Mouse (Mus musculus) liver, adult (tissue): ENCODE results near the gene Ap3d1.

Experiments
- GATA4 ChIP-seq: IDR thresholded peaks from 2 replicates; pipeline ENCODE4 v1.6.1; 2014; ENCODE audit warnings: mild to moderate bottlenecking, low read length; ENCODE audit not compliant: insufficient replicate concordance

Gene Ap3d1

GRCm38 (mm10) chr10:80686617-80687016 is 55.4 kb downstream of the Ap3d1 start:
- no peak for TF ChIP-seq GATA4

- no peak for TF ChIP-seq GATA4
Measured at GRCm38 (mm10) chr10:80684984-80685383, 57.1 kb downstream of the Ap3d1 start.

- TF ChIP-seq GATA4 = no peak
Measured at GRCm38 (mm10) chr10:80684214-80684613, 57.9 kb downstream of the Ap3d1 start.

GRCm38 (mm10) chr10:80683647-80684046 is 58.4 kb downstream of the Ap3d1 start:
- TF ChIP-seq GATA4 = no peak

- no peak for TF ChIP-seq GATA4
Measured at GRCm38 (mm10) chr10:80682003-80682402, 60.1 kb downstream of the Ap3d1 start.

- no peak for TF ChIP-seq GATA4
Measured at GRCm38 (mm10) chr10:80680260-80680696, 61.8 kb downstream of the Ap3d1 start.

- TF ChIP-seq GATA4 = no peak
Measured at GRCm38 (mm10) chr10:80679556-80680259, 62.4 kb downstream of the Ap3d1 start.

GRCm38 (mm10) chr10:80678601-80679377 is 63.3 kb downstream of the Ap3d1 start:
- TF ChIP-seq GATA4 = no peak

- TF ChIP-seq GATA4 = no peak; the same call in 1 of the 2 replicates
Measured at GRCm38 (mm10) chr10:80677942-80678436, 64.1 kb downstream of the Ap3d1 start, which contains the start of gene Mknk2. Gene Mknk2, minus strand, starts transcription at chr10:80678112.

GRCm38 (mm10) chr10:80677128-80677875 is 64.8 kb downstream of the Ap3d1 start:
- TF ChIP-seq GATA4 = no peak

GRCm38 (mm10) chr10:80676198-80676928 is 65.7 kb downstream of the Ap3d1 start:
- TF ChIP-seq GATA4 = peak; percentile 65; the same call in 1 of the 2 replicates

- no peak for TF ChIP-seq GATA4
Measured at GRCm38 (mm10) chr10:80675405-80676197, 66.5 kb downstream of the Ap3d1 start.

GRCm38 (mm10) chr10:80674851-80675404 is 67.1 kb downstream of the Ap3d1 start:
- no peak for TF ChIP-seq GATA4

- TF ChIP-seq GATA4 = peak; percentile 6; the same call in 1 of the 2 replicates
Measured at GRCm38 (mm10) chr10:80674161-80674711, 67.8 kb downstream of the Ap3d1 start.

- no peak for TF ChIP-seq GATA4
Measured at GRCm38 (mm10) chr10:80673690-80674089, 68.4 kb downstream of the Ap3d1 start.
